Mouse (Mus musculus) adrenal gland, postnatal 0 days (tissue): ENCODE results near the gene Ints2. TPM values are rescaled to one million over a fixed set of nuclear protein-coding genes. Genes with fewer than 3 reads are reported as not detected.

Experiments used
- polyA plus RNA-seq: library from polyadenylated mRNA; unstranded; fragments of >200 nt; fragmentation: Nextera tagmentation; extraction: Ambion mirVana; gene quantifications from 2 replicates; pipeline ENCODE4 v1.2.1, GENCODE M21; 2015

Ints2 gene
- polyA plus RNA-seq: 7.0 and 10.4 TPM in 2 replicates

GRCm38 (mm10) chr11:86257460-86258076 is at the start of gene Ints2:
Ints2 (minus strand) TSS chr11:86257575.

GRCm38 (mm10) chr11:86201037-86201786 is 56.2 kb downstream of the Ints2 start, which contains the start of gene Brip1:
Brip1 (minus strand) TSS chr11:86201193.

Other genes with a start within 250 kb of the Ints2 start
- gene Brip1, start 56.4 kb downstream of the Ints2 start, polyA plus RNA-seq: 3.8 TPM in 2 replicates
- 3.9 and 4.4 TPM in 2 replicates for gene Med13, start 100.0 kb upstream of the Ints2 start, polyA plus RNA-seq
- gene Rnft1, start 227.1 kb upstream of the Ints2 start, polyA plus RNA-seq: 57.8 and 60.3 TPM in 2 replicates